Mouse (Mus musculus) 416B (cell line): ENCODE data around the gene Abl1.

Experiments
- DNase-seq: peaks from one replicate; pipeline ENCODE4 v3.0.0; 2011; ENCODE audit warnings: low read depth

The Abl1 gene

DNA sequence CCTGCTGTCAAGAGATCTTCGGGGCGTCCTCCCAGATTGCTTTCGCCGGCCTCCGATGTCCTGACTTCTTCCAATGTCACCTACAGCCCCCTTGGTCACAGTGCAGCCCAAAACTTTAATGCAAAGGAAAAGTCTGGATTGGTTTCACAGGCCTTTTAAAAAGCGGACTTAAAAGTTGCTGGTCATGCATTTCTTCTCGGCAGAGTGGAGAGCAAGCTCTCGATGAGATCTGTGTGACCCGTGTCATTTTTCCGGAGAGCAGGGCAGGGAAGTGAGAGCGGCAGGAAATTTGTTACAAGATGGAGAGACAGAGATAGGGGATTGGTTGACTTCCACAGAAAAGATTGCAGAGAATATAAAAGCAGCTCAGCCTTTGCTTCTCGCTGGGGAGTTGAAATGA, 869 bp downstream of the Abl1 start:
- DNase-seq = peak; percentile 75

- DNase-seq = peak; percentile 41
Observed at GRCm38 (mm10) chr2:31690063-31690462, 1.9 kb downstream of the Abl1 start.

DNA sequence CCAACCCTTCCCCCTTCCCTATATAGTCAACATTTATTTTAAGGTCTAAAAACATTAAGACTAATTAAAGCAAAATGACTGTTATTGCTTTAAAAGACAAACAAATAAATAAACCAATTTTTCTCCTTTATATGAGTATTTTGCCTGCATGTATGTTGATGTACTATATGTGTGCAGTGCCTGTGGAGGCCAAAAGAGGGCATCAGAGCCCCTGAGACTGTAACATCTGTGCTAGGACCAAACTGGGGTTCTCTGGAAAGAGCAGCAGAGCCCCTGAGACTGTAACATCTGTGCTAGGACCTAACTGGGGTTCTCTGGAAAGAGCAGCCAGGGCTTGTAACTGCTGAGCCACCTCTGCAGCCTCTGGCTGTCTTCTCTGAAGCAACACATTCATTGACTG, 10.0 kb downstream of the Abl1 start:
- DNase-seq = peak; percentile 44

DNA sequence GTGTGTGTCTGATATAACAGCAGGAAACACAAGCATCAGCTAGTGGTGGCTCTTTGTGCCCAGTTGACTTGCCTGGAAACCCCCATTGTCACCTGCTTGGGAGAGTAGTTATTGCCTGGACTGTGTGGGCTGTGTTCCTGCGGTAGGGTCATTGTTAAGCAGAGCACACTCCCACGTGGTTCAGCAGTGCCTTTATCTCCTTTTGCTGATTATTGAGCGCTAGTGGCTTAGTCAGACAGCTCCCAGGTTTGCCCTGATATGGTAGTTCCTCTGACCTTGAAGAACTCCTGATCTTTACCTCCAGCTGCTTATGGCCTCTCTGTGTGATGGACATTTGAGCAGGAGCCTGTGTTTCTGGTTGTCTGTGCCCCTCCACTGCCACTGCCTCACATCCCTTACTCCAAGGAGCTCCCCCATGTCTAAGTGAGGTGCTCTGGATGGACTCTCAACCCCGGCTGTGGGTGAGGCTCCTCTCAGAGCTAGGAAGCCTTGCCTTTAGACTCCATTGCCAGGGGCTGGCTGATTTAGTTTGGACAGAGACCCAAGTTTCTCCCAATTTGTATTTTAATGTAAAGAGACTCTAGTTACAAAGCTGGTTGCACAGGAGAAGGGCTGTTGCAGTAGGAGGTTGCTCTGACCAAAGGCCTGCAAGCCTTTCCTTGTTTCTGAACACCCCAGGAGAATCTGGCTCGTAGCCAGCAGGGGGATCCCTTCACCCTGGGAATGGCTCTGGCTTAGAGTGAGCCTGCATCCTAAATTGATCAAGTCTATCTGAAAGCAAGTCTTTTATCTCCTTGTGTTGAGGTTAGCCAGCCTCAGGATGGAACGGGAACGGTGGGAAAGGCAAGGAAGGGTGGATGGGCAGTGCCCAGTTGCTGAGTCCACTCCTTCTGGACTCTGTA, 12.6 kb downstream of the Abl1 start:
- peak; percentile 36 for DNase-seq

DNA sequence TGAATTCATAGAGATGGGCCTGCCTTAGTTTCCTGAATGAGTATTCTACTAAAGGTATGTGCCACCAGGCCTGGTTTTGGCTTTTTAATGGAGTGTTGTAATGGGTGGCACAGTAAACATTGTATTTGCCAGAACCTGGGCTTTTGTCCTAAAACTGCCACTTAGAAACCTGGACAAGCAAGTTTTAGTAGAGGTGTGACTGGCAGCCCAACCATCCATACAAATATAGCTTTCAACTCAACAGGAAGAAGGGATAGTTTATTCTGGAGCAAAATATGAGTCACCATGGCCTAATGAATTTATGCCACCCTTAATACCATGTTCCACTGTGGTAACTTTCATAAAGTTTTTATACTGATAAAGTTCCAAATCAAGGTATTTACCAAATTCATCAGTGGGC, 15.1 kb downstream of the Abl1 start:
- DNase-seq = no peak

GRCm38 (mm10) chr2:31705914-31706313, 17.7 kb downstream of the Abl1 start:
- DNase-seq = no peak

DNA sequence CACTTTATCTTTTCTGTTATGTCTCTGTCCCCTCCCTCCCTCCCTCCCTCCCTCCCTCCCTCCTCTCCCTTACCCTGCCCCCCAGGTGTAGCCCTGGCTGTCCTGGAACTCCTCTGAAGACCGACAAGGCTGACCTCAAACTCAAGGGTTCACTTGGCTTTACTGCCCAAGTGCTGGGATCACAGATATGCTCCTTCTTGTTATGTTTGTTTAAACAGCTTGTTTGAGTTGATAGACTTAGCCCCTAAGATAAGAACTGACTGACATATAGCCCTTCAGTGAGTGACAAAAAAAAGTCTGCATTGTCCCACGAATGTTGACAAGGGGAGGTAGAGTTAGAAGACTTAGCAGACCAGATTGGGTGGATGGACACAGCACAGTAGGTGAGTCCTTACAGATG, 18.4 kb downstream of the Abl1 start:
- DNase-seq = no peak

- DNase-seq = no peak
Observed at GRCm38 (mm10) chr2:31712716-31713115, 24.5 kb downstream of the Abl1 start.

DNA sequence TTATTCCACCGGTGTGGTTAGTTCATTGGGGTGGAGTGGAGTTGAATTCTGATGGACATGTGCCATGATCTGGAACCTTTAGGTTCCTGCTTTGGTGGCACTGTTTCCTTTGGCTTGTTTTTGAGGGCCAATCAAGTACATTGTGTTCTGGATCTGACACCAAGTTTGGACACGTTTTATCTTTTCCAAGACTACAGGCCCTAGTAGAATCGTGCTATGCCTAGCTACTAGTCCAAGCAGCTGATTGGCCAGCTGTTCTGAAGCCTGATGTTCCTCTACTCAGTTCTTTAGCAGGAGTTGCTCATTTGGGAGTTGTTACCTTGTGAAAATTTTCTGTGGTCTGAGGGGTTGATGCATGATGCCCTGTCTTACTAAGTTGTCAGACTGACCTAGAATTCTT, 25.6 kb downstream of the Abl1 start:
- no peak for DNase-seq

GRCm38 (mm10) chr2:31714780-31715179, 26.6 kb downstream of the Abl1 start:
- DNase-seq = no peak

DNA sequence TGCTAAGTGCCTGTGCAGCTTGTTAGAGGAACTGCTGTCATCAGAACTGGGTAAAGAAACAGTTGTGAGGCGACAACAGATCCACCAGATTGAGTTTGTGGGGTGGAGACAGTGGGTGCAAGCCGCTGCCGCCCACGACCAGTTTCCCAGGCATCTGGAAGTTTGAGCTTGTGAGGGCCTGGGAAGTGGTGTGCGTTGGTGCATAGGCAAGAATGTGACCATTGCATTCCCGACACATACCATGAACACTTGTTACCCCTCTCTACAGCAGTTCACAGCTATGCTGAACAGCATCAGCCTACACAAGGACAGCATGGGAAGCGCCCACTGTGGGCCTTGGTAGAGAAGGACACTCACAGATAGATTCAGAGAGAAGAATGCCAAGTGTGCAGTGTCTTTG, 27.8 kb downstream of the Abl1 start:
- no peak for DNase-seq

DNA sequence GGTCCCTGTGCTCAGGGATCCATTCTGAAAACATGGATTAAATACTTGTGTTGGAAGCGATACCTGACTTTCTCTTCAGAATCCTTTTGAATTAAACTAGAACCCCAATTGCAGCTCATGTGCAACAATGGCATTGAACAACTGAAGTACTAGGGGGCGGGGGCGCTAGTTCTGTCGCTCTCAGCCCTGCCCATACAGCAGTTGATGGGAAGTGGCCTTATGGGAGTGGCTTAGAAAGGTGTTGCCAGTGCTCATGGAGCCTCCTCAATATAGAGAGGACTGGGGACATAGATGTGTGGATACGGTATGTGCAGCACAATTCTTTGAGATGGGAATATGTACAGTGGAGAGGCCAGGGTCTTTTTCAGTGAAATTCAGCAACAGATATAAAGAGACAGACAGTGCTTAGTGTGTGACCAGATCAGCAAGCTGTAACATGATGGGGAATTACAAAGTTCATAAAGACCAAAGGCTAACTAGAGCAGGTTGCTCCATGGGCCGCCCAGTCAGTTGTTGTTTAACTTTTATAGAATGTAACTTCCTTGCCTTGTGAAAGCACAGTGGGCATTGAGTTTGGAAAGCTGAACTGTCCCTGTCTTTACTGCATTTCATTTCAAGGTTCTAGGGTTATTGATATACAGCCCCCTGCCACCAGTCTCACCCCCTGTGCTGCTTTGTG, 31.2 kb downstream of the Abl1 start:
- DNase-seq = no peak

DNA sequence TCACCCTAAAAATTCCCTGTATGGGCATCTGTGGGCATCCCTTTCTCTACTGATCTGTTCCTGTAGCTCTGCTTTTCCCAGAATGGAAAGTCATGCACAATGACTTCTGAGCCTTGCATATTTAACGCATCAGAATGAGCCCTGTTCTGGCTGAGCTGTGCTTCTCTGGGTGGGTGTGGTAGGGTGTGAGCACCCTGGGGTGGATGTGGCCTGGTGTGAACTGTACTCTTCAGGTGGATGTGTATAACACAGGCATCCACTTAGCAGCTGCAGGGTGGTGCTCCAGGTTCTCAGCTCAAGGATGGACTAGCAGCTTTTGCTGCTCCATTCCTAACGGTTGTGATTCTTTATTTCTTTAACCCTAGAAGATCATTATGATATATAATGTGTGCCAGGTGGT, 31.8 kb downstream of the Abl1 start:
- DNase-seq = no peak

GRCm38 (mm10) chr2:31720783-31721182, 32.6 kb downstream of the Abl1 start:
- peak; percentile 36 for DNase-seq

DNA sequence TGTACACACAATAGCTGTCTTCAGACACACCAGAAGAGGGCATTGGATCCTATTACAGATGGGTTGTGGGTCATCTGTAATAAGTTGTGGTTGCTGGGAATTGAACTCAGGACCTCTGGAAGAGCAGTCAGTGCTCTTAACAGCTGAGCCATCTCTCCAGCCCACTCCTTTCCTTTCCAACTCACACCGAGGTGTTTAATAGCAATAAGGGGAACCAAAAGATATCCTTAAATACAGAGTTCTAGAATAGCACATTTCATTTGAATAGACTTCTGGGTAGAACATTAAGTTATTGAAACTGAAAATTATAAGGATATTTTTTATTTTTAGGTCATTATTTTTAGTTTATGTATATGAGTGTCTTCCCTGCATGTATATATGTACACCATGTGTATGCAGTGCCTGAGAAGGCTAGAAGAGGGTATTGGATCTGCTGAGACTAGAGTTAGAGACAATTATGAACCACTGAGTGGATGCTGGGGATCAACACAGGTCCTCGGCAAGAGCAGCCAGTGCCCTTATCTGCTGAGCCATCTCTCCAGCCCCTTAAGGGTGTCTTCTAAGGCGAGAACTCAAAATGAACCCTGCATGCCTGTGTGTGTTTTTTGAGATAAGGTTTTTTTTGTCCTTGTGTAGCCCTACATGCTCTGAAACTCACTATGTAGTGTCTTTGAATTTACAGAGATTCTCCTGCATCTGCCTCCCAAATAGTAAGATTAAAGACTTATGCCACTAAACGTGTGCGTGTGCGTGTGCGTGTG, 36.7 kb downstream of the Abl1 start:
- peak; percentile 52 for DNase-seq

GRCm38 (mm10) chr2:31727576-31728277, 39.6 kb downstream of the Abl1 start:
- DNase-seq = peak; percentile 61

DNA sequence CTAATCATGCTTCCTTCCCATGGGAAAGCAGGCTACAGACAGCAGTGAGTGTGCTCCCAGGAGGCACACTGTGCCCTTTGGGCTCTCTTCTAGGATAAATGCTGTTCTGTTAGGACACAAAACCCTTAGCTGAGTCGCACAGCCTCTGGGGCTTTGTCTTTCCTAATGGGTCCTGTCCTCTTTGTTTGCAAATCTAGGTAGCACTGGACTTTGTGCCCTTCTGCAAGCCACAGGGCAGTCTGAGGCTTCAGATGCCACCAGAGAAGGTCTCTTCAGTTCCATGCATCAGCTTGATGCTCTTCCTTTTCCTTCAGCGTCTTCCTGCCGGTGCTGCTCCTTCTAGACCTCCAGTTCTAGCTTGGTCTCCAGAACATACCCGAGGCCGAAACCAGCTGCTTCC, 42.5 kb downstream of the Abl1 start:
- no peak for DNase-seq

DNA sequence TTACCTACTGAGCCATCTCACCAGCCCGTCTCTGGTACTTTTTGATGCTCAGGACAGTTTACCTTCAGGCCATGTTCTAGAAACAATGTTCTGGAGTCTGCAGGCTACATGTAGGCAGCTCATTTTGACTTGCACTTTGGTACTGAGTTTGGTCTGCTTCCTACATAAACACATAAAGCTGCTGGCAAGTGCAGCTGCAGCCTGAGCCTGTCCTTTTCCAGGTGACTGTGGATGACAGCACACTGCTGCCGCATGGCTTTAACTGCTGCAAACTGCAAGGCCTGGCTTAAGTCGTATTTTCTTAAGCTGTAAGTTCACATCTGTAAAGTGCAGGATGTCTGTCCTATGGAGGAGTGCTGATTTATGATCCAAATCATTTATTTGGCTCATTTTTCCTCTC, 44.3 kb downstream of the Abl1 start:
- no peak for DNase-seq

GRCm38 (mm10) chr2:31733558-31733957, 45.4 kb downstream of the Abl1 start:
- no peak for DNase-seq

DNA sequence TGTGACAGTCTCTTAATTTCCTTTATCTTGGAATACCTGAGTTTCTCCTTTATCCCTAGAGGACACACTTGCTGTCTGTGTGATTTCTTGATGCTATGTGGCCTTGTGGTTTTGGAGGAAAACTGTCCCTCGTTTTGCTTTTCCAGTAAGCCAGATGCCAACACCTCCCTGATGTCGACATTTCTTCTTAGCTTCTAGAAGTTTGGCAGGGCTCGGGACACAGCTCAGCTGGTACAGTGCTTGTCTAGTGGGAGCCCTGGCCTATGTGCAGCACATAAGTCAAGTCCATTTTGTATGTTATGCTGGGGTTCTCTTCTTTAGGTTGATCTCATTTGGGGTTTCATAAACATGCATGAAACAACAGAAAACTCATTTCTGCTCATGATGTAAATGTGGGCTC, 50.9 kb downstream of the Abl1 start:
- no peak for DNase-seq

GRCm38 (mm10) chr2:31741728-31742127, 53.6 kb downstream of the Abl1 start:
- DNase-seq = no peak

DNA sequence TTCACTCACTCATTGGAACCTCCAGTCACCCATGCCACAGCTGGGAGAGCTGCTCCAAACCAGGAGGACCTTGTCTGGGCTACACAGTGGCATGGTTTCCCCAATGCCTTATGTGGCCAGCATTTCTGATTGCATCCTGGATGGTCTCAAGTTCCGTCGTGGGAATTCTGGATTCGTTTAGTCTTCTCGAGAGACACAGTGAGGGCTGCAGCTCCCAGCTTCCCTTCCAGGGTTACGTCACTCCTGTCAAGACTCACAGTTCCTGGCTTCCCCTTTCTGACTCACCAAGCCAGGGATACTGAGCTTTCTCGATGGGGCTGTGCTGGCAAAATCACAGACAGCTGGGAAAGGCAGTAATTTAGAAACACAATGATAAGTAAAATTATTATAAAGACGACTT, 54.0 kb downstream of the Abl1 start:
- DNase-seq = no peak
